Mouse (Mus musculus) forebrain, embryonic 13.5 days (tissue): ENCODE results near the gene Stam. TPM values are rescaled to one million over a fixed set of nuclear protein-coding genes. Genes with fewer than 3 reads are reported as not detected.

Experiments
- polyA plus RNA-seq: library from polyadenylated mRNA; unstranded; fragments of >200 nt; fragmentation: Nextera tagmentation; extraction: Ambion mirVana; gene quantifications from 2 replicates; pipeline ENCODE4 v1.2.1, GENCODE M21; 2015

Stam gene
- polyA plus RNA-seq, 1 experiment from 2014 or later = 108 TPM

Other genes with a start within 250 kb of the Stam start
- 41.4 and 46.2 TPM in 2 replicates for gene Hacd1, start 18.0 kb upstream of the Stam start, polyA plus RNA-seq
- gene Tmem236, start 100.4 kb downstream of the Stam start, polyA plus RNA-seq = 0.09 TPM in 1 of 2 replicates, not detected in the other
- 1.8 and 2.7 TPM in 2 replicates for gene Mrc1, start 155.3 kb downstream of the Stam start, polyA plus RNA-seq